Mouse (Mus musculus) heart, postnatal 0 days (tissue): ENCODE measurements around the gene Cabp7.

Experiments used
- CTCF ChIP-seq: IDR thresholded peaks from 2 replicates; pipeline ENCODE4 v1.5.1; 2016; ENCODE audit warnings: antibody characterized with exemption, control low read depth, low read depth
- EP300 ChIP-seq: IDR thresholded peaks from 2 replicates; pipeline ENCODE4 v1.6.1; 2016; ENCODE audit warnings: antibody characterized with exemption, low read depth

DNA sequence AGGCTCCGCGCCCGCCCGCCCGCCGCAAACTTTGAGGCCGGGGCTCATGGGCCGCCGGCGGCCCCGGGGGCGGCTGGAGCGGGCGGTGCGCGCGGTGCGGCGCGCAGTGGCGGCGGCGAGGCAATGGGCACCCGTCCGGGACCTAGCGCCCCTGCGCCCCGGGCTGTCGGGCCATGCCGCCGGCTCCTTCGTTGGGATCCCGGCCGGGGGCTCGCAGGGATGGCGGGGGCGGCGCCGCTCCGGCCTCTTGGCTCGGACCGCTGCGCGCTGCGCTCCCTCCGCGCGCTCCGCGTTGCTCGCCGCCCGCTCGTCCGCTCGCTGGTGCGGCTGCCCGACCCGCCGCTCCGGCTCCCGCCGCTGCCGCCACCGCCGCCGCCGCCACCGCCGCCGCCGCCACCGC lies at the start of gene Cabp7:
- TF ChIP-seq EP300 (no peak), CTCF (no peak)
